Mouse (Mus musculus) E14TG2a.4 (cell line): ENCODE measurements around the gene Mybl2.
A peak's percentile ranks its signal among the peaks of the same experiment; 100 is the strongest.

ENCODE experiments used
- H3K27me3 ChIP-seq: 2 replicates; pipeline ENCODE4 v1.6.1; 2014; ENCODE audit warnings: low read length, control low read depth; ENCODE audit not compliant: insufficient read depth
- H3K36me3 ChIP-seq: 2 replicates; pipeline ENCODE4 v1.6.1; 2014; ENCODE audit warnings: low read length, control low read depth; ENCODE audit not compliant: insufficient read depth
- H3K4me1 ChIP-seq: replicated peaks from 2 replicates; pipeline ENCODE4 v1.6.1; 2014; ENCODE audit warnings: low read depth, low read length, control low read depth
- H3K4me3 ChIP-seq: replicated peaks from 2 replicates; pipeline ENCODE4 v1.5.1; 2014; ENCODE audit warnings: mild to moderate bottlenecking, low read length
- H3K9me3 ChIP-seq: 2 replicates; pipeline ENCODE4 v1.6.1; 2014; ENCODE audit warnings: low read length, control low read depth
- CTCF ChIP-seq: conservative IDR thresholded peaks from 2 replicates; pipeline ENCODE4 v1.5.1; 2014; ENCODE audit warnings: low read length
- NANOG ChIP-seq: IDR thresholded peaks from 2 replicates; pipeline ENCODE4 v1.6.1; 2014; ENCODE audit warnings: borderline replicate concordance, low read length, mixed read lengths
- POU5F1 ChIP-seq: IDR thresholded peaks from 2 replicates; pipeline ENCODE4 v1.6.1; 2014; ENCODE audit warnings: low read length, borderline replicate concordance

Gene Mybl2

DNA sequence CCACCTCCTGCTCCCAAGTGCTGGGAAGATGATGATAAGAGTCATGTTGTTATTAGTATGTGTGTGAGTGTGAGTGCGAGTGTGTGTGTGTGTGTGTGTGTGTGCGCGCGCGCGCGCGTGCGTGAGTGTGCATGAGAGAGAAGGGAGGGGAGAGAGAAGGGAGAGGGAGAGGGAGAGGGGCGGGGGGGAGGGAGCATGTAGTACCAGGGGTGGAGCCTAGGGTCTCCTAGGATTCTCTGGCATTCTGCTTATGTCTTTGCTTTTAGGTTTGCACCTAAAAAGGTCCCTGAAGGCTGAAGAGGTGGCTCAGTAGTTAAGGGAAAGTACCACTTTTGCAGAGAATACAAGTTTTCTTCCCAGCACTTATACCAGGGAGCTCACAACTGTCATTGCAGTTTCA lies 40.4 kb downstream of the Mybl2 start:
- H3K4me3 ChIP-seq, result 0 out of 2 replicates have a peak overlapping the region, but pooled peaks have one; percentile 20
- TF ChIP-seq NANOG, result no peak
- TF ChIP-seq CTCF, result no peak
- no peak for TF ChIP-seq POU5F1
- H3K36me3 ChIP-seq, result no peaks in the 10 kb centered on the region
- peaks cover 68% of the 10 kb centered on the region for H3K4me1 ChIP-seq
- H3K27me3 ChIP-seq, result no peaks in the 10 kb centered on the region
- no peaks in the 10 kb centered on the region for H3K9me3 ChIP-seq

DNA sequence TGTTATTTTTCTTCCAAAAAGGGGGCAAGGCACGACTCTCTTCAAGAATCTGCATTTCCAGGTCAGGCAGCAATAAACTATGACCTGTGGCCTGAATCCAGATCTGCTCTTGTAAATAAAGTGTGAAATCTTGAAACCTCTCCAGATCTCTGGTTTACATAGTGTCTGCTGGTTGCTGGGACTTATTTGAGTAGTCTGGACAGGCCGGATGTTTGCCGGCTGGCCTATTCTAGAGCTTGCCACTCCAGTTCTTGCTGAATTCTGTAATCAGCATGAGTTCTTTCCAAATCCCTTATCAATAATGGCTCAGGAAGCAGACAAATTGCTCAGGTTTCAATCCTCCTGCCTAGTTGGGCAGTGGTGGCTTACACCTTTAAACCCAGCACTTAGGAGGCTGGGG lies 41.3 kb downstream of the Mybl2 start:
- Histone ChIP-seq H3K4me3 (no peak overlapping the region), H3K36me3 (no peaks in the 10 kb centered on the region), H3K27me3 (no peaks in the 10 kb centered on the region), H3K9me3 (no peaks in the 10 kb centered on the region), H3K4me1 (peaks cover 68% of the 10 kb centered on the region)
- TF ChIP-seq NANOG (no peak), CTCF (no peak), POU5F1 (no peak)

DNA sequence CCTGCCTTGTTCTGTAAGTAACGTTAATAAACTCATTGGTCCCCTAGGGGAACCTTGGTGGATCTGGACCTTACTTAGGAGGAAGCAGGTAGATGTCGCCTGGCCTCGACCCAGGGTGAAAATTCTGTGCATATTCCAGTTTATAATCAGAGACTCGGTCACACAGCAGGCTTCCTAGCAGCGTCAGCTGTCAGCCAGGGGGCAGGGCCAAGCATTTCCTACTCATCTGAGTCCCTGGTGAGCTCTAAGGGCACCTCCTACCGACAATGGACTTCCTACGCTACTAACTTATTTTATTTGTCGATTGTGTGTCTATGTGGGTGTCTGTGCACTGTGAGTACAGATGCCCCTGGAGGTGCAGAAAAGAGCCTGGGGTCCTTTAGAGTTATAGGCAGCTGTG lies 45.4 kb downstream of the Mybl2 start:
- TF ChIP-seq POU5F1 (no peak), NANOG (no peak), CTCF (no peak)
- Histone ChIP-seq H3K4me1 (peaks cover 53% of the 10 kb centered on the region), H3K36me3 (no peaks in the 10 kb centered on the region), H3K9me3 (no peaks in the 10 kb centered on the region), H3K27me3 (no peaks in the 10 kb centered on the region), H3K4me3 (no peak overlapping the region)

DNA sequence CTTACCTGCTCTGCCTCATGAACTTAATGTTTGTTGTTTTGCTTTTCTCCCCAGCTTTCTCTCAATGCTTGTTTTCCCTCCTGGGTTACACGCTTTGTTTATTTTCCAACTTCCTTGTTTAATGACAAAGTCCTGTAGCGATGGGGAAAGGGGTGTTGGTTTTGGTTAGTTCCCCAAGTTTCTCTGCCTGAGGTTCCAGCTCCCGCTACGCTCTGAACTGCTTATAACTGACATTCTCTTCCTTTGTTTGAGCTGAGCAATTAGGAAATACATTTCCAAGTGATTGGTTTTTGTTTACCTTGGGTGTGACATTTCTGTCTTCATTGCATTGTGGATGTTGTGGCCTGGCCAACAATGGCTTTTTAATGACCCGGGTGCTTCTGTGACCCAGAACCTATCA lies 46.1 kb downstream of the Mybl2 start:
- no peaks in the 10 kb centered on the region for H3K27me3 ChIP-seq
- peaks cover 53% of the 10 kb centered on the region for H3K4me1 ChIP-seq
- no peak for TF ChIP-seq POU5F1
- no peaks in the 10 kb centered on the region for H3K9me3 ChIP-seq
- H3K4me3 ChIP-seq, result no peak overlapping the region
- H3K36me3 ChIP-seq, result no peaks in the 10 kb centered on the region

DNA sequence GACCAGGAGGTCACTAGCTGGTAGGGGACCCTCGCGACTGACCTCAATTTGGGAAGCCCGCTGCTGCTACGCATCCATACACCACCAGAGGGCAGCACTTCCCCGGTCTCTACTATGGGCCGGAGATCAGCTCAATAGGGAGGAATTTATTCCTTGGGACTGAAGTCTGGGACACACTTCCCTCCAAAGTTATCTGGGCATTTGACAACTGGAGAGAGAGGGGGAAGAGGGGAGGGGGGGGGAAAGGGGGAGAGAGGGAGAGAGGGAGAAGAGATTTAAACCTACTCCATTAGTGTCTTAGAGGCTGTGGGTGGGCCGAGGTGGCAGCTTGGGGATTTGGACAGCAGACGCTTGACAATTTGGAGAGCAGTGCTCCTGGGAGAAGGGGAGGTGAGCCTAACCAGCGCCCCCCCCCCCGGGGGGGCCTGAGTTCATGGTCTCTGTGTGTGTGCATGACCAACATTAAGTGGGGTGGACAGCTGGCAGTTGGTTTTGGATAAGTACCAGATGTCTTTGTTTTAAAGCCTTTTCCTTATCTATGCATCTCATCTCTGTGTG lies 47.2 kb downstream of the Mybl2 start:
- Histone ChIP-seq H3K4me3 (no peak overlapping the region), H3K4me1 (peaks cover 54% of the 10 kb centered on the region)

DNA sequence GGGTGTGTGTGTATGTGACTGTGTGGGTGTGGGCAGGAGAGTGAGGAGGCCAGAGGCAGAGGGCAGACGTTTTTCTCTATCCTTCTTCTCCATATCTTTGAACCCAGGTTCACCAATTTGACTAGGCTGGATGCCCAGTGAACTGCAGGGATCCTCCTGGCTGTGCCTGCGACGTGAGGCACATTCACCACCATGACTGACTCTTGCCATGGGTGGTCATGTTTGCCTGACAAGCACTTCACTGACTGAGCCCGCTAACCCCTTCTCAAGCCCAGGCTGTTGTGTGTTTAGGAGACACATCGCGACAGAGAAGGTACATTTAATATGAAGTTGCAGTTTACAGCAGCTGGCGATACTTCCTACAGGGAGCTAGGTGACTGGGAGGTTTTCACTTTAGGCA lies 47.7 kb downstream of the Mybl2 start:
- no peak overlapping the region for H3K4me3 ChIP-seq
- TF ChIP-seq NANOG (no peak), POU5F1 (no peak), CTCF (no peak)
- peaks cover 52% of the 10 kb centered on the region for H3K4me1 ChIP-seq
- H3K36me3 ChIP-seq, result no peaks in the 10 kb centered on the region
- H3K9me3 ChIP-seq, result no peaks in the 10 kb centered on the region
- 0 out of 2 replicates have a peak, but pooled peaks cover 6% of the 10 kb centered on the region for H3K27me3 ChIP-seq

More for the DNA sequence above, 47.2 kb downstream of the Mybl2 start:
- H3K9me3 ChIP-seq, result no peaks in the 10 kb centered on the region
- no peaks in the 10 kb centered on the region for H3K36me3 ChIP-seq
- H3K27me3 ChIP-seq, result 0 out of 2 replicates have a peak, but pooled peaks cover 1% of the 10 kb centered on the region
- no peak for TF ChIP-seq POU5F1
- TF ChIP-seq CTCF, result peak; percentile 92

DNA sequence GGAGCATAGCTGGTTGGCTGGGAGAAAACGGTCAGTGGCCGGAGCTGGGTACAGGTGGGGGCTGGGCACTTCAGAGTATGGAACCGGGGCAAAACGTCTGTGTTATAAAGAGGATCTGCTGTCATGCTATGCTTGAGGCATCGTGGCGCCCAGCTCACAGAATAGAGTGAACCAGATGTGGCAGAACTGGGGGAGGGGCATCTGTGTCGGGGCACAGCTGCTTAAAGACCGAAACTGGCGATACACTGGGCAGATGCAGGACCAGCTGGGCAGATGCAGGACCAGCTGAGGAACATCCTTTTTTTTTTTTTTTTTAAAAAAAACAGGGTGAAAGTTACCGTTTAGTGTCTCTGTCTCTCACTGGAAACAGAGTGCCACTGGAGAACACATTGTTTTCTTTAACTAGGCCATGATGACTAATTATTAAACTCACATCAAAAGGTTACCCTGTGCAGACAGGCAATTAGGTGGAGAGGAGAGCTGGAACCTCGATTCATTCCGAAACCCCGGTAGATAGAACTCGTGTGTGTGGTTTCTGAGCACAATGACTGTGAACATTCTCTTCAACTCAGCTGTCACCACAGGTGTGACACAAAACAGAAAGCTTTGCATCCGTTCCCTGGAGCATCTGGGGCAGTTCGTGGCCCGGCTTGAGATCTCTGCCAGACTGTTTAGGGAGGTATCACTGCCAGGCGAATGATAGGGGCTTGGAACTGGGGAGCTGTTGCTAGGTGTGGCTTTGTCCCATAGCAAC lies 48.6 kb downstream of the Mybl2 start:
- TF ChIP-seq CTCF, result no peak
- TF ChIP-seq POU5F1, result no peak
- no peak for TF ChIP-seq NANOG
- Histone ChIP-seq H3K36me3 (no peaks in the 10 kb centered on the region), H3K4me1 (peaks cover 43% of the 10 kb centered on the region), H3K27me3 (0 out of 2 replicates have a peak, but pooled peaks cover 8% of the 10 kb centered on the region), H3K9me3 (no peaks in the 10 kb centered on the region), H3K4me3 (no peak overlapping the region)

DNA sequence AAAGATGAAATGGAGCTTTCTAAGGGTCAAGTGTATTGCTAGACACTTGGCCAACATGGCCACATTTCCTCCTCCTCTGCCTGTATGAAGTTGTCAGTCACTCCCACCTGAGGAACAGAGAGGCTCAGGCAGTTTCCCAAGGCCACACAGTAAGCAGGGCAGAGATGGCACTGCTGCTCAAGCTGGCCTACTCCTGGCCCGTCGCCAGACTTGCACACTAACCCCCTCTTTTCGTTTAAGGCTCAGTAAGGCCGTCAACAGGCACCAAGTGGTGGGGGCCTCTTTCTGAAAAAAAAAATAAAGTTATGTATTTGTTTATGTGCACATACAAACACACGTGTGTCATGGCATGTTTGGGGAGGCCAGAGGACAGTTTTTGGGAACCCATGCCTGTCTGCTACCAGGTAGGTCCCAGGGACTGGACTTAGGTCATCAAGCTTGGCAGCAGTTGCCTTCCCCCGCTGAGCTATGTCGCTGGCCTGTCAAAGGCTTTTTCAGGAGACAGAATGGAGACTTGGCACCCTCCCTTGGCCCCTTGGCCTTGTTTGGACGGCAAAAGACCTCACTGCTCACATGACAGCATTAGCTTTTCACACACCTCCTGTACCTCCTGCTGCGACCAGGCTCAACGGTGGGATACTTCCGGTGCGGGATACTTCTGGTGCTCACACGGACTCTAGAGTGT lies 49.7 kb downstream of the Mybl2 start:
- peaks cover 32% of the 10 kb centered on the region for H3K4me1 ChIP-seq
- TF ChIP-seq CTCF (no peak), POU5F1 (no peak), NANOG (no peak)
- H3K36me3 ChIP-seq, result no peaks in the 10 kb centered on the region
- H3K4me3 ChIP-seq, result no peak overlapping the region
- peaks cover 8% of the 10 kb centered on the region; the same call in 1 of the 2 replicates for H3K27me3 ChIP-seq
- H3K9me3 ChIP-seq, result no peaks in the 10 kb centered on the region

DNA sequence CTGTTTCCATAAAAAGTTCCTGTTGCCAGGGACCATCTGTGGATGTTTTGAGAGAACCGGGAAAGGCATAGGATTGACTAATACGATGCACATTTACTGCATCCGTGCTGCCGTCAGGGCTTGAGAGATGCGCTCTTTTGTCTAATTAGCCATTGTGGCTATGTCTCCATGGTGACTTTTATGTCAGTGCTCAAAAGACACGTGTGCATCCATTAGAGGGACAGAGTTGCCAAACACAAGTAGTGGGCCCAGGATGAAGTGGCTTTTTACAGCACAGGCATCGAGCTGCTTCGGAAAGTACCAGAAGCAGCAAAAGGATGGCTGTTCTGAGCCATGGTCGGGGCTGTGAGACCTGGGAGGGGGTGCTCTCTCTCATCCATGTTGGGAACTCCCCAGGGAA lies 53.9 kb downstream of the Mybl2 start:
- Histone ChIP-seq H3K36me3 (no peaks in the 10 kb centered on the region), H3K4me1 (peaks cover 18% of the 10 kb centered on the region), H3K9me3 (no peaks in the 10 kb centered on the region), H3K27me3 (peaks cover 8% of the 10 kb centered on the region; the same call in 1 of the 2 replicates), H3K4me3 (no peak overlapping the region)
- TF ChIP-seq CTCF (no peak), NANOG (no peak), POU5F1 (no peak)
